Mouse (Mus musculus): ENCODE measurements around the gene Yars.
A peak's percentile ranks its signal among the peaks of the same experiment; 100 is the strongest.

Yars gene

GRCm38 (mm10) chr4:129189542-129190519, at the start of gene Yars, which contains the start of gene S100pbp:
Gene Yars, plus strand, starts transcription at chr4:129189760.
Gene S100pbp, minus strand, starts transcription at chr4:129189727.
- DNase-seq (ENCODE audit: low read depth, low spot score) = peak; percentile 99

- no peak for DNase-seq (ENCODE audit: low read depth, low spot score)
These were observed 48.8 kb upstream of the Yars start for GRCm38 (mm10) chr4:129140808-129141207.

GRCm38 (mm10) chr4:129141560-129142438, 47.8 kb upstream of the Yars start:
- DNase-seq (ENCODE audit: low read depth, low spot score) = peak; percentile 57

GRCm38 (mm10) chr4:129142439-129143045, 47.0 kb upstream of the Yars start:
- DNase-seq (ENCODE audit: low read depth, low spot score) = no peak

- peak; percentile 57 for DNase-seq (ENCODE audit: low read depth, low spot score)
These were observed 46.1 kb upstream of the Yars start for GRCm38 (mm10) chr4:129143509-129143908.

GRCm38 (mm10) chr4:129144401-129145367, 44.9 kb upstream of the Yars start:
- peak; percentile 98 for DNase-seq (ENCODE audit: low read depth, low spot score)

- DNase-seq (ENCODE audit: low read depth, low spot score) = no peak
These were observed 44.1 kb upstream of the Yars start for GRCm38 (mm10) chr4:129145411-129145810.

- DNase-seq (ENCODE audit: low read depth, low spot score) = no peak
These were observed 43.6 kb upstream of the Yars start for GRCm38 (mm10) chr4:129145943-129146342.

GRCm38 (mm10) chr4:129146392-129146791, 43.2 kb upstream of the Yars start:
- DNase-seq (ENCODE audit: low read depth, low spot score) = no peak

- peak; percentile 71 for DNase-seq (ENCODE audit: low read depth, low spot score)
These were observed 41.9 kb upstream of the Yars start for GRCm38 (mm10) chr4:129147552-129148103.

GRCm38 (mm10) chr4:129149321-129149720, 40.2 kb upstream of the Yars start:
- DNase-seq (ENCODE audit: low read depth, low spot score) = no peak

- DNase-seq (ENCODE audit: low read depth, low spot score) = no peak
These were observed 38.2 kb upstream of the Yars start for GRCm38 (mm10) chr4:129151276-129151811.

- no peak for DNase-seq (ENCODE audit: low read depth, low spot score)
These were observed 32.0 kb upstream of the Yars start for GRCm38 (mm10) chr4:129157541-129157940.

GRCm38 (mm10) chr4:129158549-129158948, 31.0 kb upstream of the Yars start:
- no peak for DNase-seq (ENCODE audit: low read depth, low spot score)

- DNase-seq (ENCODE audit: low read depth, low spot score) = no peak
These were observed 28.5 kb upstream of the Yars start for GRCm38 (mm10) chr4:129161076-129161475.

GRCm38 (mm10) chr4:129161581-129162255, 27.8 kb upstream of the Yars start:
- peak; percentile 76 for DNase-seq (ENCODE audit: low read depth, low spot score)

GRCm38 (mm10) chr4:129172529-129172928, 17.0 kb upstream of the Yars start:
- DNase-seq (ENCODE audit: low read depth, low spot score) = peak; percentile 14

- DNase-seq (ENCODE audit: low read depth, low spot score) = peak; percentile 48
These were observed 10.0 kb upstream of the Yars start for GRCm38 (mm10) chr4:129179560-129179959.

- DNase-seq (ENCODE audit: low read depth, low spot score) = peak; percentile 50
These were observed 1.4 kb upstream of the Yars start for GRCm38 (mm10) chr4:129188041-129188659.
